Mouse (Mus musculus) liver, embryonic 14.5 days (tissue): Measurements from ENCODE around the gene Mansc4.

Experiments used
- CTCF ChIP-seq: IDR thresholded peaks from 2 replicates; pipeline ENCODE4 v1.5.1; 2016; ENCODE audit warnings: antibody characterized with exemption, low read depth, control low read depth
- EP300 ChIP-seq: IDR thresholded peaks from 2 replicates; pipeline ENCODE4 v1.6.1; 2016; ENCODE audit warnings: antibody characterized with exemption, low read depth

- TF ChIP-seq CTCF (no peak), EP300 (no peak)
Observed at GRCm38 (mm10) chr6:147052440-147052839, 34.4 kb downstream of the Mansc4 start.
